Mouse (Mus musculus) ovary, postnatal 36 days (tissue): Measurements from ENCODE around the gene Asb18.

ENCODE experiments used
- DNase-seq: peaks from one replicate; pipeline ENCODE4 v3.0.0; 2022; ENCODE audit warnings: low spot score, mixed read lengths

The Asb18 gene

DNA sequence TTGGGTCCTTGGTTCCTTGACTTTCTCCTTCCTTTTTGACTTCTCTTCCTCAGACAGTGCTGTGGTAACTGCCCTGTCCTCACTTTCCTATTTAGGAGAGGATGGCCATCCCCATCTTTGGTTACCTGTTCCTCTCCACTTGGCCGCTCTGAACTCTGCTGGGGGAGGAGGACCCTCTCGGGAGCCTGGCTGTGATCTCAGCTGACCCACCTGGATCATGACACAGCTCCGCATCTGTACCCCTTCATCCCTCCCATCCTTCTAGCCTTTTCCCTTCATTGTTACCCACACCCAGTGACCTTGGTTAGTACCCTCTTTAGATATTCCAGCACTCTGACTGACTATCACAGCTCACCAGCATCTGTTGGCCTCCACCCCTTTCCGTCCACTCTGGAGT lies 44.8 kb downstream of the Asb18 start:
- no peak for DNase-seq

DNA sequence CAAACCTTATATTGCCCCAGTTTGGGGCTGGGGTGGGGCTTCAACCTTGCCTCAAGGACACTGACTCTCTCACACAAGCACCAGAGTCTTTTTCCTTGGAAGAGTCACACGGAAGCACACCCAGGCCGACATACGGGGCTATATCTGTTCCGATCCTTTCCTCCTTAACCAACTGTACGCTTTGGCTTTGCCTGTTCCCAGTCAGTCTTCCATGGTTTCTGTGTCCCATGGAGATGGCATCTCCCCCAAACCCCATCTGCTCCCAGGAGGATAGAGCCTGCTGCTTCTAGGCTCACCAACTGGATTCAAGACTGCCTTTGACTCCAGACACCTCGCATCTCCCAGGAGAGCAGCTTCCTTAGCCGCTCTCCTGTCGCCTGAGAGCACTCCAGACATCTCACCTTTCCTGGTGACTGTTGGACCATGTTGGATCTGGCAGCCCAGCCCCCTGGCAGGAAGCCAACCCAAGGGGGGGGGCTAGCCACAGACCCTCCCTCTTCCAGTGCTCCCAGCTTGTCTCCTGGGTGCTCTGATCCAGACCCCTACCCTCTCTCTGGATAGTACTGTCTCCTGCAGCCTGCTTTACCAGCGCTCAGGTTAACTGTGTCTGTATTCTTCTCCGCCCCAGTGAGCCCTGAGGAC lies 45.3 kb downstream of the Asb18 start:
- DNase-seq = no peak

DNA sequence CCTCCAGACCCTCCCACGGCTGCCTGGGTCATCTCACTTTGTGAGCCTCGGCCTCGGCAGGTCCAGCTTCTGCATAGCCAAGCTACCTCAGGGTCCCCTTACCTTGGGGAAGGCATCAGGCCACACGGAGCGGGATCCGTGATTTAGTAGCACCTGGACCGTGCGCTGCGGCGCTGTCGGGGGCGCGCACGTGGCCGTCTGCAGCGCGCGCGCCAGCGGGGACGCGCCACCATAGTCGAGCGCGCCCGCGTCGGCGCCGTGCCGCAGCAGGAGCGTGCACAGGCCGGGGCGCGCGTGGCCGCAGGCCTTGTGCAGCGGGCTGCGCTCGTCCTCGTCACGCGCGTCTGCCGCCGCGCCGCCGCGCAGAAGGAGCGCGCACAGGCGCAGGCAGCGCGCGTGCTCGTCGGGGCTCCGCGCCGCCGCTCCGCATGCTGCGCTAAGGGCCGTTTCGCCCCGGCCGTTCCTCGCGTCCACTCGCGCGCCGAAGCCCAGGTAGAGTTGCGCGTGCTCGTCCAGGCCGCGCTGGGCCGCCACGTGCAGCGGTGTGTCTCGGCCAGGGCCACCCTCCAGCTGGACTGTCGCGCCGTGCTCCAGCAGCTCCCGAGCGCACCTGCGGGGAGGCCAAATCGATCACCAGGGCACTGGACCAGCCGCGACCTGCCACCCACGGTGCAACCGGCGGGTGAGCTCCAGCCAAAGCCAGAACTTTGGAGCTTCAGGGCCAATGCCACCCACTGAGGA lies 46.2 kb downstream of the Asb18 start:
- peak; percentile 7 for DNase-seq

DNA sequence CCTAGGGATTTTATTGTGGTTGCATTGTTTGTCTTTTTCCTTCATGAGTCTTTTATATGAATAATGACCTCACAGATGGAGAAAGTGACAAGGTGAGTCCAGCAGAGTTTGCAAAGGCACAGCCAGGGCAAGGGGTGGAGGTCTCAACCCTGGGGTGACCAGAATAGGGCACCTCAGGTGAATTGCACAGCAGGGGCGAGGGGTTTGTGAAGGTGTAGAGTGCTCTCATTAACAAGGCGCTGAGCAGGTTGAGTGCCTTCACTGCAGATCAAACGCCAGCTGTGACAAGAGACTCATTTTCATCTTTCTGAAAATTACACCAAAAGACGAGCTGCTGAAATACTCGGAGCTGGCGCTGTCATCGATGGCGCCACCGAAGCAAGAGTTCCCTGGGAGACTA lies 46.9 kb downstream of the Asb18 start:
- no peak for DNase-seq

DNA sequence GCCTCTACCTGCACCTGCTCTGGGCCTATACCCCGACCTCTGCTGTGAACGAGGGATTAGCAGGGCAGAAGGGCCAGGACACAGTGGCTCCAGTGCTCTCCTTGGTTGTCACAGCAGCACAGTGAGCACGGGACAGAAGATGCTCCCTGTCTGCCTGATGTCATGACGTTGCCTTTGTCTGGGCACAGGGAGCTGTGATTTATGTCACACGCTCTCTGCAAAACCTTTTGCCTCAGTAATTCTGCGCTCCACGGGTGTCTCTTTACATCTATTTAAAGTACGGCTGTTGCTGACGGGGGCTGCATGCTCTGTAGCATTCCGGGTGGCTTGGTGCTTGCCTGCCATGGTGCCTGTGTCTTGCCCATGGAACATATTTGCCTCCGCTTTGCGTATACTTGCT lies 50.0 kb downstream of the Asb18 start:
- no peak for DNase-seq

DNA sequence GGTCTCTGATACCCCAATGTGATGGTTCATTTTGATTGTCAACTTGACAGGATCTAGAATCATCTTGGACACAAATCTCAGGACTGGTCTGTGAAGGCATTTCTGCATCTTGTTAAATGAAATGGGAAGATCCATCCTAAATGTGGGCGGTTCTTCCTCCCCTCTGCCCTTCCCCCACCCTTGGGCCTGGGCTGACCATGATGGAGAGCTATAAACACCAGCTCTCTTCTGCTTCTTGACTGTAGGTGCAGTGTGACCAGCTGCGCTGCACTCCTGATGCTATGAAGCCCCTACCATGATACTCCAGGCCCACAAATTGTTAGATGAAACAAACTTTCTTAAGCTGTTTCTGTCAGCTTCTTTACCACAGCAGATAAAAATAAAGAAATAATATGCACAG lies 51.2 kb downstream of the Asb18 start:
- no peak for DNase-seq

DNA sequence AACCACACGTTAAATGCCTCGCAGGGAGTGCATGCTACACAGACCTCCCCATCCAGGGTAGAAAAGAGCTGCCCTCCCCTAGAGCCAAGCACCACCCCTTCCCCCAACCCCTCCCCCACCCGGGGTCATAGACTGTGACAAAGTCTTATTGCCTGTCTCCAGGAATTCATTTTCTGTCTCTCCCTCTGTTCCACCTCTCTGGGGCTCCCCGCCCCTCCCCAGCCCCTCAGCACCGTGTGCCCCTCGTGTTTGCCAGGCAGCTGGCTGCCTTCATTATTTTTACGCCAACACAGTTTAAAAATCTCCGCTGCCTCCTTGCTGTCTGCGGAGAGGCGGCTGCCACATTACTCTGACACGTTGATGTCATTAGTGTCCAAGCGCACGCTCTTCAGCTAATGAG lies 52.4 kb downstream of the Asb18 start:
- no peak for DNase-seq

DNA sequence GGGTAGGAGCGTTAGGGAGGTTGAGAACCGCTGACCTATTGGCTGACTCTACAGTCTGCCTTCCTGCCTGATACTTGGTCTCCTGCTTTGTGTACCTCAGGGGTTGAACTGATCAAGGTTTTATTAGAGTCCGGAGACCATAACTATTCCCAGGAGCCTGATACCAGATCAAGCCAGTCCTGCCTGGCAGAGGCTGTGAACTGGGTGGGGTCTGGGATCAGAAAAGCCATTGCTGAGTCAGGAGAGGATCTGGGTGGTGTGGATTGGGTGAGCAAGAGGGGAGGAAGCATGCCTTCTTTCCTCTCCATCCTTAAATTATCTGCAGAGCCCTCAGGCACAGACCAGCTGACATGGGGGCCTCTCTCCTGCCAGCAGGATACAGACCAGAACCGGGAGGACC lies 55.1 kb downstream of the Asb18 start:
- DNase-seq = no peak

DNA sequence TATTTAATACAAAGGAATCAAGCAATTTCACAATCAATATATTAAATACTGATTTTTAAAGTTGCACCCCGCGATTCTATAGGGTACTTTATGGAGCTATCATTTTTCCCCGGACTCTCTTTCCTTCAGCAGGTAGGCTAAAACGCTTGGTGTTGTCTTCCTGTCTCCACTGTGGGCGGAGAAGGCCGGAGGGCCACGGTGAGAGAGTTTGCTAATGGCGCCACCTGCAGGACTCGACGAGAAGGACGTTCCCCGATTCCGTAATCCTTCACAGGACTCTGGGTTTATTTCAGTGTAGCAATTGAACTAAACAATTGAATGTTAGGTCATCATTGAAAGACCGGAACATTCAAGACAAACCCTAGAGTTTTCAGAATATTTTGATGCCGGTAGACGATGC lies 71.3 kb downstream of the Asb18 start:
- DNase-seq = peak; percentile 74

DNA sequence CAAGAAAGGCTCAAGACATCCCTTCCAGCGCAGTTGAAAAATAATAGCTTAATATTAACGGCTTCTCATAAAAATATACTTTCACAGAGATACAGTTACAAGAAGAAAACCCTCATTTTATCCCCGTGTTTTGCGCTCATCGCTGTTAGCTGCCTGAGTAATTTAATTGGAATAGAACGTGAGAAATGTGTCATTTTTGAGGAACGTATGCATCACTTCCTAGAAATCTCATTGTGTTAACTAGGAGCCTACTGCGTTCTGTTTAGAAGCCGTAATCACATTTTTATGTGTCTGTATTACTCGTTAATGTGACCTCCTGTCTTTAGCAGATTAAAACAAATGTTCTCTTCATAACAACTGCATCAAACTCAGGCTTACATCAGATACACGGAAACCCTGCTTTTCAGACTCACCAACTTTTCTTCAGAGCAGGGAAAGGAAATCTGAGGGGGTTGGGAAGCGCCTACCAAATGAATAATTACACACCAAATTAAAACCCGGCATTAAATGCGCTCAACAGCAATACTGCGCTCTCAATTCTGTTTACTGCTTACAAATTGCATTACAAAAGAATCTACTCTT lies 72.0 kb downstream of the Asb18 start:
- no peak for DNase-seq

DNA sequence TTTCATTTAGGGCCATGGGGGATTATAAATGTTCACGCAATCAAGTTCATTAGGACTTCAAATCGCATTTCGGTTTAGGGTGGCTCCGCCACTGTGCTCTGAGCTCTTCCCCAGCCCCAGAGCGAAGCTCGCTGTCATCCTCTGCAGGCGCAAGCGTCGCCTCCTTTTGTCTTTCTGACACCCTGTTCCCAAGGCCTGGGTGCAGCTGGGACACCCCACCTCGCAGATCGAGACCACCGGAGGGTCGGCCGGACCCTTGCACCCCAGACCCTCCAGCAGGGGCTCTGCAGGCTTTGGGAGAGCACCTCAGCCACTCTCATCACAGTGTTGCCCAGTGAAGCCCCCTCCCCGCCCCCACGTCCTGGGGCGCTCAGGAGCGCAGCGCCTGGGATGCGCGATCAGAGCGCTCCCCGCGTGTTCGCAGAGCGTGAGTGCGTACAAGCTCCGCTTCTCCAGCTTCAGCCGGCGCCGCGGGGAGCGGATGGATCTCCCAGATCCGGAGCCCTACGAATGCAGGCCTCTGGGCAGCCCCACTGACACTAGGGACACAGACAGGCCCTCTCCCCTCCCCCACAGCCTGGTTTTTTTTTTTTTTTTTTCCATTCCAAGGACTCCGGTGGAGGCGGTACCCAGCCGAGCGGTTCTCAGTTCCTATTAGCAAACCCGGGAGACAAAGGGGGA lies 72.6 kb downstream of the Asb18 start:
- peak; percentile 16 for DNase-seq

DNA sequence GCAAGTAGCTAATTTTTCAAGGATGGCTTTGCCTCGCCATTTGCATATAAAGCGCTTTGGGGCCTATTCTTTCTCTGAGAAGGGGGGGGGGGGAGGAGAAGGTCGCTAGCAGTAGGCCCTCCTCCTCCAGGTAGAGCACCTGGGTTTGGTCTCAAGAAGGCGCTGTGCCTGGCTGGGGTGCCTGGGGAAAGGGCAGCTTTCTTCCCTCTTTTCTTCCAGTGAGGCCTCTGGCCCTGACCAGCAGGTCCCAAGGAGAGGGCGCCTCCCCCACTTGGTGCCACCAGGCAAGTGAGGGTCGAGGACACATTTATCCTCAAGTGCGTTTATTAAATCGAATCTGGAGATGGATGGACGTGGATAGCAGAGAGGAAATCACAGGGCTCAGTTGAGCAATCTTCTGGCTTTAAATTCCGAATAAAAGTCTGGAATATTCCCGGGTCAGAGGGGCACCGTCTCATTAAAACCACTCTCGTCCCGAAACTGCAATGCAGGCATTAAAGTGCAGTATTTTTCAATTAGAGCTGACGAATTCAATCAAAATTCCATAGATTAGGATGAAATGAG lies 73.4 kb downstream of the Asb18 start:
- DNase-seq = no peak

DNA sequence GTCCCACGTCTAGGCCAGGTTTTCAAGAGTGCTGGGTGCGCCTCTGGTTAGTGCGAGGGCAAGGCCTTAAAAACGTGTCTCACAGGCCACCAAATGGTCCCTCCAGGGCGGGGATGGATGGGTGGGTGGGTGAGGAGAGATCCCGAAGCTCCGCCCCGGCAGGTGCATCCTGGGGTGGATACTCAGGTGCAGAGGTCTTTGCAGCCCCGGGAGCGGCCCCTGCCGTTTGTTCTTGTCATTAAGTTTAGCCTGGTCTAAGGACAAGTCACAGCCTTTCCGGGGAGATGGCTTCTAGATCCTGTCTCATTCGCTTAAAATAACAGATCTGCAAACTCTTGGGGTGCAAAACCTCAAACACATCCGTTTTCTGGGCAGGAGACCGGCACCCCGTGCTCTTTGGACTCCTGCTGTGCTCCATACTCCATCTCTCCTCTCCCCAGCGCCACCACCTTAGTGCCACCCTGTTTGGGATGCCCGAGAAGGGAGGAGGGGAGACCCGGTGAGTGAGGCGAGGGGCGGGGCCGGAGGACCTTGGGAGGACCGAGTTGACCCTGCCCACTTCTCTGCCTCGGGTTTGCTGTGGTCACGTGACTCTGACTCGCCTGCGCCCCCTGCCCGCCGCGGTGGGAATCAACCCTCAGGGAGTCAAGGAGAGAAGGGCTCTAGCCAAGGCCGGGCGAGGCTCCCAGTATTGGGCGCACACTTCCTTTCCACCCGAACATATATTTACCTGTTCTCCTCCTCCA lies 74.3 kb downstream of the Asb18 start:
- DNase-seq = peak; percentile 78

DNA sequence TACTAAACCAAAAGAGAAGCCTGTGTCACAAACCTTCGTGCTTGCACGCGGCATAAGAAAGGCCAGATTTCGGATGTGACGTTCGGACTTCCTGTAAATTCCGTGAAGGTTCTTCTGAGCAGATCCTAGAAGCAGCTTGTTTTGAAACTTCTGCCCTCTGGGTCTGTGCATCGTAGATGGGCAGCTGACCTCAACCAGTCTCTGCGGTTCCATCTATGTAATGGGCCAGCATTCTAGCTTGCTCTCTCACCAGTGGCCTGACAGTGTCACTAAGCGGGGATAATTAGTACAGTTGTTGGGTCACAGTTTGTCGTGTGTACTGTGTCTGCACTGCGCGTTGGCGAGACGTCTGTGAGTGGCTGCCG lies 74.9 kb downstream of the Asb18 start:
- DNase-seq = no peak

DNA sequence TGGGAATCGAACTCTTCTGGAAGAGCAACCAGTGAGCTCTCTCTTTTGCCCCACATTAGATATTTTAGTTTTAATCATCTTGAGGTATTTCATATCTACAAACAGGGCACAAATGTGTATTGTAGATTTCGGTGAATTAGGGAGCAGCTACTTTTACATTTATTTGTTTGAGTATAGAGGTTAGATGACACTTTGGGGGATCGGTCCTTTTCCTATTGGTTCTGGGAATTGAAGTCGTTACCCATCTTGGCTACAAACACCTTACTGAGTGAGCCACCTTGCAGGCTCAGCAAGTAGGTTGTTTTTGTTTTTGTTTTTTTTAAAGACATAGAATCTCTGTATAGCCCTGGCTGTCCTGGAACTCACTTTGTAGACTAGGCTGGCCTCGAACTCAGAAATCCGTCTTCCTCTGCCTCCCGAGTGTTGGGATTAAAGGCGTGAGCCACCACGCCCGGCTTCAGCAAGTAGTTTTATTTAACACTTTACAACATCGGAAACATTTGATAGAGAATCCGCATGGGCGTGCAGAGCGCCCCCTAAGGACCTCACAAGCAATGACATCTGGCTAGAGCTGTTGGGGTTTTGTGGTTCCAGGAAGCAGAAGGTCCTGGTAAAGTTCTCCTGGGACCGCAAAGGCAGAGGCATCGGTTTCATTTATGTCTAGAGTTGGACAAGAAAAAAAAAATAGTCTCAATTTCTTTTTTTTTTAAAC lies 75.4 kb downstream of the Asb18 start:
- no peak for DNase-seq

DNA sequence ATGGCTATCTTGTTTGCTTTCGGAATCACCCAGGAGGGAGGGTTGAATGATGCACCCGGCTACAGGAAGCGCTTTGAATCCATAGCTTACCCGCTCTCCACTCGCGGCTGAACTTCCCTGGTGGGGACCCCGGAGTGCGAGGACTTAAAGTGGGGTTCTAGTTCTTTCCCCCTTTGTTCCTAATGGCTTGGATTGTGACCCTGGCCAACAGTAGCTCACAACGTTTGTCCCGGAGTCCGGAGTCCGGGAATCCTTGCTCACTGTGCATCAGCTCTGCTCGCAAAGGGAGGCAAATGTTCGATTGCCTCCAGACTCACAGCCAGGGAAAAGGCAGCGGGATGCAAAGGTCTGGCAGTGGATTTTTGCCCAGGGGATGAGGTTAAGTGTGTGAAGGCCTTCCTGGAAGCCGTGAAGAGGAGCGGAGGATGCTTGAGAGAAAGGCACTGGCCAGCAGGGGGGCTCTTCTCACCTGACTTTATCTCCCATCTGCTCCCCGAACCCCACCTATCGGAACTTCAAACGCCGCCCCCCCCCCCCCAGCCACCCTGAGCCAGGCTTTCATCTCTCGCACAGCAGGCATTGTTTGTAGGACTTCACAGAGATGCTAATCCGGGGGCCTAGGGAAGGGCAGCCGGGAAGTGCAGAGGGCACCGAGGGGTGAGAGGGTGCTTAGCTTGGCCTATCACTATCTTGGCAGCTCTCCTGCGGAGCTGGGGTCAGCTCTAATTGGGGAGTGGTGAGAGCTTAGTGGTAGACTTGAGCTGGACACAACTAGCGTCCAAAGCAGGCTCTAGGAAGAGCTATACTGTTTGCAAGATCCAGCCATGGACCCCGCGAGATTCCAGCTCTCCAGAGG lies 78.7 kb downstream of the Asb18 start:
- no peak for DNase-seq

DNA sequence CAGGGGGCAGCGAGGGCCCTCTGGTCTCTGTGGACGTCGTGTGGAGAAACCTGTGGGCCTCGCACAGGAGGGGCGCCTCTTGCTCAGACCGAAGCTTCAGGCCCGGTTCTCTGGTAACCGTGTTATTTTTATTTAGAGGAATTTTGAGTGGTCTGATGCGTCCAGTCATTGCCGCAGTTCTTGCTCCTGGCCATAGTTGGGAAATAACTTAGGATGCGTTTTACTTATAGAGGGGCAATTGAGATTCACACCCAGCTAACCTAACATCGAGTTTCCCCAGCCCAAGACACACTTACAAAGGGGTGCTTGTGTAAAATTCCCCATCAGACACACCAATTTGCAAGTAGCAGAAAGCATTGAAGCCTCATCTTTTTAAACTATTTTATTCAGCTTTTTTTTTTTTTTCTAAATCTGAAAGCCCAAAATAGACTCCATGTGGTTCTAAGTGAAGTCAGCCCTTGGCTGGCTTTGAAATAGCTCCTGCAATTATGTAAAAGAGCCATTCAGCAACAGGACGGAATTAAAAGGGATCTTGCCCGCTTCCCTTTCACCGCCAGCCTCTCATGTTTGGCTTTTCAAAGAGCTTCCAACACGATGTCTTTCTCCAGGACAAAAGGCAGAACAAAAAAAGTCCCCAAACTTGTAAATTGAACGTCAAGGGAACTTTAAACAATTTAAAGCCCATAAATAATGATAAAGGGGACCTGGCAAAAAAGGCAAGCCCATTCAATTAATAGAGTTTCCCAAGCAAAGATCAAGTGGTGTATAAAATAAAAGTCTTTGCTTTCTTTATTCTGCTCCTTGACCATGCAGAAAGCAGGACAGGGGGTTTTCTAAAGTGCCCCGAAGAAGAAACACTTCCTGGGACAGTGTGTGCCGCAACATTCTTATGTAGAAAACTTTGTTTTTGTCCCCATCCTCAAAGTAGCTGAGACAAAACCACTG lies 79.9 kb downstream of the Asb18 start:
- no peak for DNase-seq

DNA sequence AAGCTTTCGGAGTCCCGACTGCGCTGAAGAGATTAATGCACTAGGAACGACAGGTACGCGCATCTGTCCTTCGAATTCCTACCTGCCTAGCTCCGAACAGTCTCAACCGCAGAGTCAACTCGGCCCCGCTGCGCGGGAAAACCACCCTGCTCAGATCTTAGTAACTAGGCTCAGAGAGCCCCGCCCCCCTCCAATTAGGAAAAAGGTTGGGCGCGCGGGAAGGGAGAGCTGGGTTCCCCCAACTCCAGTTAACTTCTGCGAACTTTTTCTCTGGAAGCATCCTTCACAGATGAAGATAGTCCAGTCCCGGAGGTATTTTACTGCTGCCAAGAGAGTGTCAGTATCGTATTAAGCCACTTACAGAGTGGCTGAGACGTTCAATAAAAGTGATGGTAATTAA lies 80.7 kb downstream of the Asb18 start:
- DNase-seq = no peak

DNA sequence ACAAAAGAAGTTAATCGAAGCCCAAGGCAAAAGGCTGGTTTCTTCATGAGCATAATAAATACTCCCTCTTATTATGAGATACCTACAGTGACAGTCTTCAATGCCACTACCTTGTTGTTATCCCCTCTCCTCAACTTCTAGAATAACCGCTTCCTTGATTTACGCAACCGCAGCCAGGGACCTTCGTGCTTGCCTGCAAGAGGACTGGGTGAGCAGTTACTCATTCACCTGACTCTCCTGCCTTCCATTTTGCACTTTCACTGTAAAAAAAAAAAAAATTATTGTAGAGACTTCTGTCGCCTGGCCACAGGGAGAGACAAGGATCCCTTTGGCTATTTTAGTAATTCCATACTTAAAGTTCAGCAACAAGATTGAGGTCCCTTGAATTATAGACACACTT lies 81.4 kb downstream of the Asb18 start:
- no peak for DNase-seq
